23 mouse cellular contexts compared by ENCODE assay signal in genomic region chr5:18249132-18249531, GRCm38 (mm10).
DNase-seq lines count a peak whose midpoint lies in the region; ATAC-seq and TF ChIP-seq lines count a peak whose summit lies in the region.
"Had no signal": no experiment of that assay in that cellular context is flagged by ENCODE, and none has a peak within 500 bp of the region (broad histone marks: within the 10 kb centered on the region; RNA-seq: fewer than 3 reads in every experiment).

No protein-coding gene starts in this region.

- no peak overlapping the region for H3K4me3 ChIP-seq in lung, embryonic 14.5 days (ENCODE audit: low read depth, low read length)
- no peak overlapping the region for H3K4me3 ChIP-seq in lung, adult 2 months (replicated peaks; ENCODE audit: extremely low read depth, low read depth, low read length)
- no peak overlapping the region for H3K4me3 ChIP-seq in lung, postnatal 0 days (ENCODE audit: low read depth, low read length)
- H3K4me3 ChIP-seq in intestine, embryonic 16.5 days (ENCODE audit: low read length) = no peak overlapping the region
- H3K4me3 ChIP-seq in forebrain, embryonic 10.5 days = no peak overlapping the region
- H3K4me3 ChIP-seq: embryonic facial prominence, embryonic 12.5 days; embryonic facial prominence, embryonic 15.5 days; forebrain, embryonic 12.5 days; forebrain, embryonic 15.5 days; gastrocnemius, adult 2 months; hindbrain, embryonic 12.5 days; hindbrain, embryonic 15.5 days had no signal

- no peaks in the 10 kb centered on the region for H3K27me3 ChIP-seq in lung, embryonic 14.5 days (ENCODE audit: insufficient read depth, low read length)
- no peaks in the 10 kb centered on the region for H3K27me3 ChIP-seq in lung, postnatal 0 days (replicated peaks; ENCODE audit: insufficient read depth, low read length)
- no peaks in the 10 kb centered on the region for H3K27me3 ChIP-seq in intestine, embryonic 16.5 days (replicated peaks; ENCODE audit: control insufficient read depth, insufficient read depth, low read length)
- no peaks in the 10 kb centered on the region for H3K27me3 ChIP-seq in forebrain, embryonic 10.5 days (ENCODE audit: poor library complexity, severe bottlenecking)
- H3K27me3 ChIP-seq: embryonic facial prominence, embryonic 12.5 days; embryonic facial prominence, embryonic 15.5 days; forebrain, embryonic 12.5 days; forebrain, embryonic 15.5 days; hindbrain, embryonic 12.5 days; hindbrain, embryonic 15.5 days had no signal

- DNase-seq in lung, embryonic 14.5 days = peak; percentile 62
- DNase-seq in lung, adult 2 months = no peak
- peak; percentile 43 for DNase-seq in lung, postnatal 0 days (ENCODE audit: low spot score)
- DNase-seq in lung, adult 18-20 months = no peak
- DNase-seq in forebrain, embryonic 10.5 days (ENCODE audit: extremely low spot score, low spot score) = no peak
- DNase-seq: adrenal gland, adult 2 months; adrenal gland, postnatal 14 days; cerebellum, adult 11 months; cerebellum, adult 2 months; cerebellum, adult 9-11 months; cerebellum, postnatal 25 days; gastrocnemius, adult 2 months; gastrocnemius, postnatal 14 days; heart, adult 11 months had no signal

- 50% methylated on average over 5 of the region's 5 CpGs for WGBS in lung, embryonic 14.5 days
- 42% methylated on average over 5 of the region's 5 CpGs for WGBS in lung, adult 2 months
- WGBS in lung, postnatal 0 days = 52% methylated on average over 5 of the region's 5 CpGs
- WGBS in intestine, embryonic 16.5 days = 57% methylated on average over 5 of the region's 5 CpGs
- WGBS in forebrain, embryonic 10.5 days = 95% methylated on average over 5 of the region's 5 CpGs

- H3K27ac ChIP-seq in lung, embryonic 14.5 days (ENCODE audit: low read depth) = no peak overlapping the region
- H3K27ac ChIP-seq in lung, postnatal 0 days (ENCODE audit: low read length) = no peak overlapping the region
- no peak overlapping the region for H3K27ac ChIP-seq in intestine, embryonic 16.5 days (ENCODE audit: low read length)
- no peak overlapping the region for H3K27ac ChIP-seq in forebrain, embryonic 10.5 days
- H3K27ac ChIP-seq: embryonic facial prominence, embryonic 12.5 days; embryonic facial prominence, embryonic 15.5 days; forebrain, embryonic 12.5 days; forebrain, embryonic 15.5 days; gastrocnemius, adult 2 months; hindbrain, embryonic 12.5 days; hindbrain, embryonic 15.5 days had no signal

- no peaks in the 10 kb centered on the region; the same call in 1 of the 2 replicates for H3K9me3 ChIP-seq in lung, embryonic 14.5 days (ENCODE audit: low read depth, low read length)
- no peaks in the 10 kb centered on the region for H3K9me3 ChIP-seq in lung, postnatal 0 days (ENCODE audit: low read length)
- H3K9me3 ChIP-seq in intestine, embryonic 16.5 days (ENCODE audit: control insufficient read depth, low read length) = no peaks in the 10 kb centered on the region
- no peaks in the 10 kb centered on the region for H3K9me3 ChIP-seq in forebrain, embryonic 10.5 days
- H3K9me3 ChIP-seq: embryonic facial prominence, embryonic 12.5 days; embryonic facial prominence, embryonic 15.5 days; forebrain, embryonic 12.5 days; forebrain, embryonic 15.5 days; hindbrain, embryonic 12.5 days; hindbrain, embryonic 15.5 days had no signal

- peak; percentile 91 for ATAC-seq in lung, embryonic 14.5 days (ENCODE audit: insufficient read depth)
- ATAC-seq in lung, postnatal 0 days = peak; percentile 33; the same call in 1 of the 2 replicates
- ATAC-seq in intestine, embryonic 16.5 days = peak; percentile 57; the same call in 1 of the 2 replicates
- ATAC-seq: CD4-positive, CD25-positive, alpha-beta regulatory T cell, adult 4 months; forebrain, embryonic 15.5 days had no signal

- TF ChIP-seq CTCF in lung, embryonic 14.5 days (IDR thresholded peaks at IDR 0.05; ENCODE audit: low read depth) = no peak
- TF ChIP-seq CTCF in lung, adult 2 months (IDR thresholded peaks at IDR 0.05; ENCODE audit: insufficient read depth, low read length) = no peak
- no peak; the same call in 1 of the 2 replicates for TF ChIP-seq CTCF in lung, postnatal 0 days (IDR thresholded peaks at IDR 0.05)

- H3K4me2 ChIP-seq in lung, embryonic 14.5 days = no peak overlapping the region
- no peak overlapping the region for H3K4me2 ChIP-seq in lung, postnatal 0 days (replicated peaks; ENCODE audit: low read depth, low read length)
- no peak overlapping the region for H3K4me2 ChIP-seq in intestine, embryonic 16.5 days (ENCODE audit: low read depth, low read length)
- H3K4me2 ChIP-seq: embryonic facial prominence, embryonic 12.5 days; embryonic facial prominence, embryonic 15.5 days; forebrain, embryonic 12.5 days; forebrain, embryonic 15.5 days; heart, embryonic 11.5 days; hindbrain, embryonic 12.5 days; hindbrain, embryonic 15.5 days had no signal

- no peak for TF ChIP-seq EP300 in lung, postnatal 0 days (IDR thresholded peaks at IDR 0.05)

- H3K36me3 ChIP-seq in lung, embryonic 14.5 days (ENCODE audit: insufficient read depth) = no peaks in the 10 kb centered on the region
- no peaks in the 10 kb centered on the region for H3K36me3 ChIP-seq in lung, postnatal 0 days (ENCODE audit: insufficient read depth, low read length)
- no peaks in the 10 kb centered on the region for H3K36me3 ChIP-seq in intestine, embryonic 16.5 days (ENCODE audit: control insufficient read depth, insufficient read depth, low read length)
- H3K36me3 ChIP-seq in forebrain, embryonic 10.5 days (replicated peaks) = no peaks in the 10 kb centered on the region
- H3K36me3 ChIP-seq: embryonic facial prominence, embryonic 12.5 days; embryonic facial prominence, embryonic 15.5 days; forebrain, embryonic 12.5 days; forebrain, embryonic 15.5 days; hindbrain, embryonic 12.5 days; hindbrain, embryonic 15.5 days had no signal

- no peak for TF ChIP-seq POLR2A in lung, adult 2 months (IDR thresholded peaks at IDR 0.05; ENCODE audit: borderline replicate concordance, extremely low read depth, low read depth, low read length)

- no peaks in the 10 kb centered on the region for H3K4me1 ChIP-seq in lung, embryonic 14.5 days (ENCODE audit: insufficient read depth)
- peaks cover 2% of the 10 kb centered on the region; the same call in 1 of the 2 replicates for H3K4me1 ChIP-seq in lung, adult 2 months (ENCODE audit: control insufficient read depth, insufficient read depth, low read length)
- no peaks in the 10 kb centered on the region for H3K4me1 ChIP-seq in lung, postnatal 0 days (ENCODE audit: insufficient read depth, low read depth, low read length)
- H3K4me1 ChIP-seq in intestine, embryonic 16.5 days (ENCODE audit: control insufficient read depth, insufficient read depth, low read length) = no peaks in the 10 kb centered on the region; the same call in 1 of the 2 replicates
- no peaks in the 10 kb centered on the region for H3K4me1 ChIP-seq in forebrain, embryonic 10.5 days
- H3K4me1 ChIP-seq: embryonic facial prominence, embryonic 12.5 days; embryonic facial prominence, embryonic 15.5 days; forebrain, embryonic 12.5 days; forebrain, embryonic 15.5 days; hindbrain, embryonic 12.5 days; hindbrain, embryonic 15.5 days had no signal

- no peak overlapping the region for H3K9ac ChIP-seq in lung, embryonic 14.5 days
- H3K9ac ChIP-seq in lung, postnatal 0 days (replicated peaks; ENCODE audit: low read depth) = no peak overlapping the region
- no peak overlapping the region for H3K9ac ChIP-seq in intestine, embryonic 16.5 days (ENCODE audit: low read depth, low read length)
- H3K9ac ChIP-seq: embryonic facial prominence, embryonic 12.5 days; embryonic facial prominence, embryonic 15.5 days; forebrain, embryonic 12.5 days; forebrain, embryonic 15.5 days; hindbrain, embryonic 12.5 days; hindbrain, embryonic 15.5 days had no signal

Comparison
In these comparisons a context has a peak if more than half of its experiments do, and no peak if none do; other contexts are left out.
1. DNase-seq: peak in lung, embryonic 14.5 days (single experiment) and lung, postnatal 0 days (single experiment); none in lung, adult 2 months (single experiment), lung, adult 18-20 months (0 of 2) and forebrain, embryonic 10.5 days (single experiment).
2. ATAC-seq: peak in every context shown above with its lines; median percentile 91 in lung, embryonic 14.5 days; 57 in intestine, embryonic 16.5 days; 33 in lung, postnatal 0 days.